Mouse (Mus musculus): ENCODE measurements around the gene Ndufs3. TPM values are rescaled to one million over a fixed set of nuclear protein-coding genes. Genes with fewer than 3 reads are reported as not detected.

Ndufs3 gene
- total RNA-seq, 4 experiments from 2014 or later = 308 to 467 (median 370) TPM

GRCm38 (mm10) chr2:90847681-90848050, 57.0 kb downstream of the Ndufs3 start:
- no peak for DNase-seq

DNA sequence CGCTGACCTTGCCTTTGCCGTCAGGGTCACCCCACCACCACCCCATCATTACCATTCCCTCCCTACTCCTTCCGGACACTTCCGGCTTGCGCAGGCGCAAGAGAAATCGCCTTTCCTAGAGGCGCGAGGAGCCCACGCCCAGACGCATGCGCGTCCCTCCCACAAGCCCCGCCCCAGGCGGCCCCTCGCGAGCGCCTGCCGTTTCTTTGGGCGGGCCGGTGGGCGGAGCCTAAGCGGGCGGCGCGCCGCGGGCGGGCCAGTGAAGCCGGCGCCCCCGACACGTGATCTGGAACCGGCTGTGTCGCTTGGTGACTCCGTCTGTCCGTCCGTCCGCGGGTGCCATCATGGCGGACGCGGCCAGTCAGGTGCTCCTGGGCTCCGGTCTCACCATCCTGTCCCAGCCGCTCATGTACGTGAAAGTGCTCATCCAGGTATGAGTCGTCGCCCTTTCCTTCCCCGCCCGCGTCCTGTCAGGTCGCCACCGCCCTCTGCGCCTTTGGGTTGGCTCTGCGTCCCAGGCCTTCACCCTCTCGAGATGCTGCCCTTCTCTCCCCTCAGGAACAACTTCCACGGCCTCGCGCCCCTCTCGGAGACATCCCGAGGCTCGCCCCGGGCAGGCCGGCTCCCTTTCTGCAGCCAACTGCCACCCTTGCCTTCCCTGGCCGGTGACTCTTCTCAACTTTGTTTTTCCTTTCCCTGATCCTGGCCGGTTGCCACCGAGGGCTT, 57.5 kb downstream of the Ndufs3 start, which contains the start of gene Mtch2:
Mtch2 (plus strand) TSS at position 201 of the 726 bp plus-strand sequence.
- DNase-seq = peak; percentile 98

DNA sequence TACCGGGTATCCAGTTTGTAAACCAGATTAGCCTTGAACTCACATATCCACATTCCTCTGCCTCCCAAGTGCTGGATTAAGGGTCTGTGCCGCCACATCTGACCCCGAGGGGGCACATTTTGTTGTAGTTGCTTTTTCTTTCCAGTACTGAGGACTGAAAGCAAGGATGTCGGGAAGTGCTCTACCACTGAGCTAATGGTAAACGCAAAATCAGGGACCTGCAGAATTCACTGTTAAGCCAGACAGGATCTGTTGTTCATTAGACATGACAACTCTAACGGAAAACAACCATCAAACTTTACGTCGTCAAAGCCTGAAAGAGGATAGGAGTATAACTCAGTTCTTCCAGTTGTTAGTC, 58.1 kb downstream of the Ndufs3 start:
- DNase-seq = no peak

DNA sequence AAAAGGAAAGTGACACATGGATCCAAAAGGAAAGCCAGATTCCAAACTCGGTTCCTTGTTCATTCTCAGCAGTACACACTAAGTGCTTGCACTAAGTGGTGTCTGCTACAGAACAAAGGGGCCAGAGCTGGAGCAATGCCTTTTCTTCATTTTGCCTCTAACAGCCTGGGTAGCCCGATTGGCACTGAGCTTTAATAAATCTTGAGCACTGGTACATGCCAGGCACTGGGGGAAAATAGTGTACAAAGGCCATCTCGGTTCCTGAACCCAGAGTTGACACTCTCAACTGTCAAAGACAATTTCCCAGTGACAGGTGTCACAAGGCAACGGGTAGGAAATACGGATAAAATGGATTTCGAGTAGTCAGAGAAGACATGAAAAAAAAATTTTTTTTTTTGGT, 58.5 kb downstream of the Ndufs3 start:
- DNase-seq = peak; percentile 21

DNA sequence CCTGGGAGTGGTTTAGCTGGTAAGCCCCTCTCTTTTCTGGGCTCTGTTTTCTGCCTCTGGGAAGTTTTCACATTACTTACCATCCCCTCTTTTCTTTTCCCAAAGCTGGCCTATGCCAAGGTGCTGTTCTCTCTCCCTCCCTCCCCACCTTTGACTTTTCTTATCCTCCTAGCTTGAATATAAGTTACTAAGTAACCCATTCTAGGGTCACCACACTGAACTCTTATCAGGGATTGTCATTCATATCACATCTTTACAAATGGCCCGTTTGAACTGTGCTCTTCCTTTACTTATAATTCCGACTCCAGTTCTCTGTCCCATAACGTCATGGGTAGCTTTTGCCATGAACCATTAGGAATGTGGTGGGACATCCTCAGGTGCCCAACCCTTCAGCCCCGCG, 59.4 kb downstream of the Ndufs3 start:
- DNase-seq = no peak

Other genes starting within 250 kb of the Ndufs3 start
- 10 to 100 TPM; 19.8 to 33.5 (median 23.4) TPM for gene Nup160, start 227.6 kb downstream of the Ndufs3 start, total RNA-seq (2022)
- gene Fnbp4, start 159.5 kb downstream of the Ndufs3 start, total RNA-seq (2022) = 100 to 1,000 TPM in 1 of 4 experiments, 10 to 100 TPM in 3; 42.9 to 112 (median 72.3) TPM
- gene Agbl2, start 122.1 kb downstream of the Ndufs3 start, total RNA-seq (2022) = 1 to 10 TPM in 2 of 4 experiments, under 1 TPM in 2; 0.78 to 1.0 (median 1.00) TPM
- gene Mtch2, start 57.7 kb downstream of the Ndufs3 start, total RNA-seq (2022) = 100 to 1,000 TPM; 136 to 235 (median 166) TPM
- 1 to 10 TPM; 1.6 to 3.5 (median 2.8) TPM for gene C1qtnf4, start 19.0 kb downstream of the Ndufs3 start, total RNA-seq (2022)
- 10 to 100 TPM; 41.4 to 48.0 (median 45.2) TPM for gene Kbtbd4, start 87 bp downstream of the Ndufs3 start, total RNA-seq (2022)
- 100 to 1,000 TPM in 1 of 4 experiments, 10 to 100 TPM in 3; 74.4 to 102 (median 89.7) TPM for gene Celf1, start 35.6 kb upstream of the Ndufs3 start, total RNA-seq (2022)
- 1 to 10 TPM; 1.6 to 7.5 (median 3.5) TPM for gene Rapsn, start 130.8 kb upstream of the Ndufs3 start, total RNA-seq (2022)
- 100 to 1,000 TPM; 172 to 187 (median 179) TPM for gene Psmc3, start 149.2 kb upstream of the Ndufs3 start, total RNA-seq (2022)
- 10 to 100 TPM; 31.4 to 57.3 (median 43.5) TPM for gene Slc39a13, start 165.6 kb upstream of the Ndufs3 start, total RNA-seq (2022)
- gene Spi1, start 177.6 kb upstream of the Ndufs3 start, total RNA-seq (2022) = 1 to 10 TPM; 6.3 to 9.6 (median 7.9) TPM
- under 1 TPM; 0.09 to 0.62 (median 0.26) TPM for gene Mybpc3, start 213.3 kb upstream of the Ndufs3 start, total RNA-seq (2022)

Measured in adrenal gland, adult 8-10 months (tissue).